Mouse (Mus musculus): ENCODE measurements around the gene Ephb3. TPM values are rescaled to one million over a fixed set of nuclear protein-coding genes. Genes with fewer than 3 reads are reported as not detected.

The Ephb3 gene
- total RNA-seq, 2 experiments from 2014 or later, result 26.8 to 27.3 TPM

GRCm38 (mm10) chr16:21208001-21208565 is 3.5 kb downstream of the Ephb3 start:
- no peak for TF ChIP-seq CTCF (IDR thresholded peaks at IDR 0.05)
- intact Hi-C loops (cut with DNase I), result loop anchor here (1.0 kb wide), 1 partner anchor 40 kb away; no protein-coding TSS in a partner anchor
- H3K27ac ChIP-seq, result no peak overlapping the region

GRCm38 (mm10) chr16:21209290-21209689 is 4.7 kb downstream of the Ephb3 start:
- Histone ChIP-seq H3K4me3 (no peak overlapping the region), H3K27ac (no peak overlapping the region)
- intact Hi-C loops (cut with DNase I), result no loop called here
- no peak for DNase-seq (ENCODE audit: extremely low spot score in 1 of 2, low spot score in 2 of 2)
- TF ChIP-seq CTCF (IDR thresholded peaks at IDR 0.05), result no peak

More at GRCm38 (mm10) chr16:21208001-21208565, 3.5 kb downstream of the Ephb3 start:
- H3K4me3 ChIP-seq, result no peak overlapping the region
- no peak for DNase-seq (ENCODE audit: extremely low spot score in 1 of 2, low spot score in 2 of 2)

- H3K27ac ChIP-seq, result peak overlapping the region; percentile 89
- intact Hi-C loops (cut with DNase I), result no loop called here
- no peak for TF ChIP-seq CTCF (IDR thresholded peaks at IDR 0.05)
- no peak for DNase-seq (ENCODE audit: extremely low spot score in 1 of 2, low spot score in 2 of 2)
- peak overlapping the region; percentile 37 for H3K4me3 ChIP-seq
Measured at GRCm38 (mm10) chr16:21210204-21210603, 5.6 kb downstream of the Ephb3 start.

- TF ChIP-seq CTCF (IDR thresholded peaks at IDR 0.05), result peak; percentile 13; the same call in 1 of the 2 replicates
- intact Hi-C loops (cut with DNase I), result loop anchor here (1.0 kb wide), 1 partner anchor 35 kb away; no protein-coding TSS in a partner anchor
- Histone ChIP-seq H3K4me3 (peak overlapping the region; percentile 37), H3K27ac (peak overlapping the region; percentile 89)
- DNase-seq (ENCODE audit: extremely low spot score in 1 of 2, low spot score in 2 of 2), result peak; percentile 80 to 86
Measured at GRCm38 (mm10) chr16:21210667-21211338, 6.2 kb downstream of the Ephb3 start.

- Histone ChIP-seq H3K4me3 (peak overlapping the region; percentile 37), H3K27ac (peak overlapping the region; percentile 15; the same call in 1 of the 2 replicates)
- intact Hi-C loops (cut with DNase I), result loop anchor here (1.0 kb wide), 1 partner anchor 35 kb away; no protein-coding TSS in a partner anchor
- DNase-seq (ENCODE audit: extremely low spot score in 1 of 2, low spot score in 2 of 2), result no peak
- no peak for TF ChIP-seq CTCF (IDR thresholded peaks at IDR 0.05)
Measured at GRCm38 (mm10) chr16:21211501-21211900, 6.9 kb downstream of the Ephb3 start.

GRCm38 (mm10) chr16:21212369-21212768 is 7.8 kb downstream of the Ephb3 start:
- intact Hi-C loops (cut with DNase I), result no loop called here
- Histone ChIP-seq H3K27ac (no peak overlapping the region), H3K4me3 (no peak overlapping the region)
- no peak for DNase-seq (ENCODE audit: extremely low spot score in 1 of 2, low spot score in 2 of 2)
- TF ChIP-seq CTCF (IDR thresholded peaks at IDR 0.05), result no peak

GRCm38 (mm10) chr16:21213939-21214338 is 9.4 kb downstream of the Ephb3 start:
- no peak overlapping the region for H3K4me3 ChIP-seq
- TF ChIP-seq CTCF (IDR thresholded peaks at IDR 0.05), result no peak
- DNase-seq (ENCODE audit: extremely low spot score in 1 of 2, low spot score in 2 of 2), result no peak
- intact Hi-C loops (cut with DNase I), result no loop called here
- no peak overlapping the region for H3K27ac ChIP-seq

GRCm38 (mm10) chr16:21214803-21215202 is 10.2 kb downstream of the Ephb3 start:
- TF ChIP-seq CTCF (IDR thresholded peaks at IDR 0.05), result no peak
- intact Hi-C loops (cut with DNase I), result no loop called here
- H3K27ac ChIP-seq, result no peak overlapping the region
- DNase-seq (ENCODE audit: extremely low spot score in 1 of 2, low spot score in 2 of 2), result no peak
- H3K4me3 ChIP-seq, result no peak overlapping the region

GRCm38 (mm10) chr16:21216047-21216446 is 11.5 kb downstream of the Ephb3 start:
- intact Hi-C loops (cut with DNase I), result no loop called here
- Histone ChIP-seq H3K4me3 (no peak overlapping the region), H3K27ac (no peak overlapping the region)
- no peak for DNase-seq (ENCODE audit: extremely low spot score in 1 of 2, low spot score in 2 of 2)
- no peak for TF ChIP-seq CTCF (IDR thresholded peaks at IDR 0.05)

GRCm38 (mm10) chr16:21217233-21217632 is 12.7 kb downstream of the Ephb3 start:
- DNase-seq (ENCODE audit: extremely low spot score in 1 of 2, low spot score in 2 of 2), result no peak
- intact Hi-C loops (cut with DNase I), result no loop called here
- Histone ChIP-seq H3K27ac (no peak overlapping the region), H3K4me3 (no peak overlapping the region)
- TF ChIP-seq CTCF (IDR thresholded peaks at IDR 0.05), result no peak

- intact Hi-C loops (cut with DNase I), result no loop called here
- no peak for TF ChIP-seq CTCF (IDR thresholded peaks at IDR 0.05)
Measured at GRCm38 (mm10) chr16:21219656-21220055, 15.1 kb downstream of the Ephb3 start.

GRCm38 (mm10) chr16:21223038-21223437 is 18.5 kb downstream of the Ephb3 start:
- no peak for TF ChIP-seq CTCF (IDR thresholded peaks at IDR 0.05)
- intact Hi-C loops (cut with DNase I), result no loop called here
- Histone ChIP-seq H3K27ac (no peak overlapping the region), H3K4me3 (no peak overlapping the region)
- DNase-seq (ENCODE audit: extremely low spot score in 1 of 2, low spot score in 2 of 2), result no peak

More at GRCm38 (mm10) chr16:21219656-21220055, 15.1 kb downstream of the Ephb3 start:
- Histone ChIP-seq H3K27ac (no peak overlapping the region), H3K4me3 (no peak overlapping the region)
- no peak for DNase-seq (ENCODE audit: extremely low spot score in 1 of 2, low spot score in 2 of 2)

Measured in left cerebral cortex, adult 2 months (tissue).